Mouse (Mus musculus): Measurements from ENCODE around the gene Myo1d. TPM values are rescaled to one million over a fixed set of nuclear protein-coding genes. Genes with fewer than 3 reads are reported as not detected.

The Myo1d gene
- polyA plus RNA-seq, 1 experiment: not detected

- WGBS: 18% methylated on average over 5 of the region's 5 CpGs
- Histone ChIP-seq H3K4me3 (ENCODE audit: insufficient read depth, low read depth, low read length) (peak overlapping the region; percentile 96), H3K4me1 (ENCODE audit: control insufficient read depth, insufficient read depth, low read length) (peaks cover 36% of the 10 kb centered on the region), H3K27ac (ENCODE audit: insufficient read depth, low read depth, low read length) (peak overlapping the region; percentile 96)
- TF ChIP-seq CTCF (IDR thresholded peaks at IDR 0.05; ENCODE audit: insufficient read depth, low read depth, low read length): no peak
- no peak for TF ChIP-seq POLR2A (IDR thresholded peaks at IDR 0.05; ENCODE audit: insufficient read depth, low read depth, low read length)
These were observed 300.4 kb downstream of the Myo1d start for GRCm38 (mm10) chr11:80479425-80479824.

- Histone ChIP-seq H3K4me3 (ENCODE audit: insufficient read depth, low read depth, low read length) (peak overlapping the region; percentile 96), H3K27ac (ENCODE audit: insufficient read depth, low read depth, low read length) (peak overlapping the region; percentile 96), H3K4me1 (ENCODE audit: control insufficient read depth, insufficient read depth, low read length) (peaks cover 33% of the 10 kb centered on the region)
- TF ChIP-seq POLR2A (IDR thresholded peaks at IDR 0.05; ENCODE audit: insufficient read depth, low read depth, low read length) (no peak), CTCF (IDR thresholded peaks at IDR 0.05; ENCODE audit: insufficient read depth, low read depth, low read length) (no peak)
- WGBS: 13% methylated on average over 14 of the region's 14 CpGs
These were observed 301.0 kb downstream of the Myo1d start for GRCm38 (mm10) chr11:80478694-80479412.

GRCm38 (mm10) chr11:80477341-80478199 is 302.3 kb downstream of the Myo1d start:
- Histone ChIP-seq H3K27ac (ENCODE audit: insufficient read depth, low read depth, low read length) (peak overlapping the region; percentile 96), H3K4me3 (ENCODE audit: insufficient read depth, low read depth, low read length) (peak overlapping the region; percentile 96), H3K4me1 (ENCODE audit: control insufficient read depth, insufficient read depth, low read length) (peaks cover 21% of the 10 kb centered on the region)
- WGBS: 3% methylated on average over 55 of the region's 55 CpGs
- TF ChIP-seq CTCF (IDR thresholded peaks at IDR 0.05; ENCODE audit: insufficient read depth, low read depth, low read length): no peak
- no peak for TF ChIP-seq POLR2A (IDR thresholded peaks at IDR 0.05; ENCODE audit: insufficient read depth, low read depth, low read length)

DNA sequence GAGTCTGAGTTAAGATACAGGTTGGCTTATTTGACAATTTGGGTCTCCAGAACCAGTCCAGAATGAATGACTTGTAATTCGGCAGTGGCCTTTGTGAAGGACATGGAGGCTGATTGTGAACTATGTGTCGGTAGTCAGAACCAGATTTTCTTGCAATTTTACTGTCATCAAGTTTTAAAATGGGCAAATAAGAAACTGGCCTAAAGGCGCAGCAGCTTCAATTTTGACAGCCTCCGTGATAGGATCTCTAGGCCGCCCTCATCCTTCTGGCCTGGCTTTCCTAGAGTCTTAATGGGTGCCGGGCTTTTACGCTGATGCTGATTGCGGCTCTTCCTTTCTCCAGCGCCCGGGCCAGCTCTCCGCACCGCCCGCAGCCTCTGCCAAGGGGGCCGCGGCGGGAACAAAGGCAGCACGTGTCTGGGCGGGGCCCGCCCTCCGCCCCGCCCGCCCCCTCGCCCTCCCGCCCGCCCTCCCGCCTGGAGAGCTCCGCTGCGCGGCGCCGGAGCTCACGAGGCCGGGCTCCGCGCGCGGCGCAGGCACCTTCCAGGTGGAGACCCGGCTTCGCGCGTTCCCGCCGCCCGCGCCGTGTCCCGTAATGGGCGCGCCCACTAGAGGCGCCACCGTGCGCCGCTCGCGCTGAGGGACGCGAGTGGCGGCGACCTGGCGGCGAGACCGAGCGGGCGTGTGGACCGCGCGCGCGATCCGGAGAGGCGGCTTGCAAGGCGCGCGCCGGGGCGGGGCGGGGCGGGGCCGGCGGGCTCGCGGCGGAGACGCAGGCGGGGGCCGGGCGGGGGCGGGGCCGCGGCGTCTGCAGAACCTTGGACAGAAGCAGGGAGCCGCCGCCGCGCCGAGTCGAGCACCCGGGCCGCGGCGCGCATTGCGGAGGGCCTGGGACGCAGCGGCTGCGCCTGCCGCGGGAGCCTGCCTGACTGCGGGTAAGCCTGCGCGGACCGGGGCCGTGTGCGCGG is 303.3 kb downstream of the Myo1d start, which contains the start of gene Cdk5r1:
TSS of gene Cdk5r1 (plus strand) at position 802 of the 968 bp plus-strand sequence.
- peaks cover 17% of the 10 kb centered on the region for H3K4me1 ChIP-seq (ENCODE audit: control insufficient read depth, insufficient read depth, low read length)
- 3% methylated on average over 109 of the region's 116 CpGs for WGBS
- peak within 1 kb of the TSS; percentile 96 for H3K4me3 ChIP-seq (ENCODE audit: insufficient read depth, low read depth, low read length)
- peak within 1 kb of the TSS; percentile 96 for H3K27ac ChIP-seq (ENCODE audit: insufficient read depth, low read depth, low read length)
- TF ChIP-seq POLR2A (IDR thresholded peaks at IDR 0.05; ENCODE audit: insufficient read depth, low read depth, low read length) (peak; percentile 82), CTCF (IDR thresholded peaks at IDR 0.05; ENCODE audit: insufficient read depth, low read depth, low read length) (peak; percentile 69)

DNA sequence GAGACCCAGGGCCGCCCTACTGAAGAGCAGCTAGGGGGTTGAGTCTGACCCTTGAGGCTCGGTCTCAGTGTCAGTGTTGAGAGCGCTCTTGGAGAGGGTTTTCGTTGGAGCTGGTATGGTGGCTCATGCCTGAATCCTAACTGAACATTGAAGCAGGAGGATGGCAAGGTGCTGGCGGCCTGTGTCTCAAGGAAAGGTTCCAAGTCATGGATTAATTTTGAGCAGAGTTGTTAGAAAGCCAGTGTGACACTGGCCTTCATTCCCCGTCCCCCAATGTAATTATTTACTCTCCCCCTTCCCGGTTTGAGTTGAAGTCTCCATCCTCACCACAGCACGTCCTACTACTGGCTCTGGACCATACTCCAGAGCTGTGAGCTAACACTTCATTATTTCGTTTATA is 304.3 kb downstream of the Myo1d start:
- no peak overlapping the region for H3K4me3 ChIP-seq (ENCODE audit: insufficient read depth, low read depth, low read length)
- no peak overlapping the region for H3K27ac ChIP-seq (ENCODE audit: insufficient read depth, low read depth, low read length)
- 80% methylated on average over 9 of the region's 9 CpGs for WGBS
- peaks cover 16% of the 10 kb centered on the region for H3K4me1 ChIP-seq (ENCODE audit: control insufficient read depth, insufficient read depth, low read length)
- TF ChIP-seq POLR2A (IDR thresholded peaks at IDR 0.05; ENCODE audit: insufficient read depth, low read depth, low read length) (no peak), CTCF (IDR thresholded peaks at IDR 0.05; ENCODE audit: insufficient read depth, low read depth, low read length) (no peak)

GRCm38 (mm10) chr11:80474846-80475245 is 305.0 kb downstream of the Myo1d start:
- 92% methylated on average over 11 of the region's 11 CpGs for WGBS
- TF ChIP-seq POLR2A (IDR thresholded peaks at IDR 0.05; ENCODE audit: insufficient read depth, low read depth, low read length) (no peak), CTCF (IDR thresholded peaks at IDR 0.05; ENCODE audit: insufficient read depth, low read depth, low read length) (no peak)
- no peak overlapping the region for H3K4me3 ChIP-seq (ENCODE audit: insufficient read depth, low read depth, low read length)
- H3K4me1 ChIP-seq (ENCODE audit: control insufficient read depth, insufficient read depth, low read length): peaks cover 16% of the 10 kb centered on the region
- H3K27ac ChIP-seq (ENCODE audit: insufficient read depth, low read depth, low read length): peak overlapping the region; percentile 80; the same call in 1 of the 2 replicates

DNA sequence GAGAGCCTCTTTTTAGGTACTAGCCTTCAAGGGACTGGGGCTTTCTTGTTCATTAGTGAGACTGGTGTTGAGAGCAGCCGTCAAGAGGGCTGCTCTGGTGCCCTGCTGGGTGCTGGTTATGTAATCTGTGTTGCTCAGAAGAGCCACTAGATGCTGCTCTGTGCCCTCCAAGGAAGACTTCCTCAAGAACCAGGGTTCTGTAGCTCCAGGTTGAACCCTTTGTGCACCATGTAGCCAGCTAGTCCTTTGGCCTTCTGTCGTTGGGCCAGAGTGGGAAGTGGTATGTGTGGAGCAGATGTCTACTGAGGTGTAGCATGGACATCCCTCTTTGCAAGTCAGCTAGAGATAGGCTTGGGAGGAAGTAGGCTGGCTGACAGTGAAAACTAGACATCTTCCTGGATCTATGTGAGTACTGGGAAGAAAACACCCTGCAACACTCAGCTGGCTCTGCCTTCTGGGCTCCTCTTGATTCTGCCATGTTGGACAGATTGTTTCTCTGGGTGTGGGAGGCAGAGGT is 305.6 kb downstream of the Myo1d start:
- peaks cover 16% of the 10 kb centered on the region for H3K4me1 ChIP-seq (ENCODE audit: control insufficient read depth, insufficient read depth, low read length)
- 7% methylated on average over 2 of the region's 2 CpGs for WGBS
- peak overlapping the region; percentile 80 for H3K27ac ChIP-seq (ENCODE audit: insufficient read depth, low read depth, low read length)
- TF ChIP-seq CTCF (IDR thresholded peaks at IDR 0.05; ENCODE audit: insufficient read depth, low read depth, low read length) (no peak), POLR2A (IDR thresholded peaks at IDR 0.05; ENCODE audit: insufficient read depth, low read depth, low read length) (no peak)
- H3K4me3 ChIP-seq (ENCODE audit: insufficient read depth, low read depth, low read length): no peak overlapping the region
